In genomic region chr5:124439447-124440093, GRCm38 (mm10) we compare ENCODE assay signal across 8 mouse cellular contexts. TPM values are rescaled to one million over a fixed set of nuclear protein-coding genes. Genes with fewer than 3 reads are reported as not detected.
DNase-seq lines count a peak whose midpoint lies in the region; ATAC-seq lines count a peak whose summit lies in the region.

TSS of gene Kmt5a (plus strand) at chr5:124439930.

- peak within 1 kb of the TSS; percentile 99 for H3K4me2 ChIP-seq in hindbrain, embryonic 12.5 days (replicated peaks)

- H3K9me3 ChIP-seq in hindbrain, embryonic 12.5 days (replicated peaks), result no peaks in the 10 kb centered on the region

- peaks cover 15% of the 10 kb centered on the region for H3K4me1 ChIP-seq in hindbrain, embryonic 12.5 days

- peak within 1 kb of the TSS; percentile 76 for H3K4me3 ChIP-seq in hindbrain, embryonic 12.5 days

- H3K27me3 ChIP-seq in hindbrain, embryonic 12.5 days, result no peaks in the 10 kb centered on the region

- peak; percentile 97 for DNase-seq in NIH3T3 (ENCODE audit: low read depth)
- peak; percentile 98 for DNase-seq in cerebellum, postnatal 10 days
- peak; percentile 90 to 91 for DNase-seq in frontal cortex, postnatal 10 days (ENCODE audit: low spot score in 2 of 2)
- DNase-seq in layer of hippocampus, postnatal 14 days (ENCODE audit: low spot score in 2 of 2), result peak; percentile 93 to 96
- peak; percentile 93 for DNase-seq in lung, postnatal 14 days
- peak; percentile 77 for DNase-seq in retina, adult 2 months (ENCODE audit: low read depth, low spot score)
- DNase-seq in thymus, postnatal 36 days, result peak; percentile 92 to 96

- H3K27ac ChIP-seq in hindbrain, embryonic 12.5 days, result peak within 1 kb of the TSS; percentile 87

- under 1% methylated on average over 34 of the region's 34 CpGs for WGBS in hindbrain, embryonic 12.5 days

- no peaks in the 10 kb centered on the region for H3K36me3 ChIP-seq in hindbrain, embryonic 12.5 days

- ATAC-seq in hindbrain, embryonic 12.5 days (ENCODE audit: low FRiP score), result peak; percentile 98

- peak within 1 kb of the TSS; percentile 82 for H3K9ac ChIP-seq in hindbrain, embryonic 12.5 days

RNA-seq across cellular contexts. Expression of gene Kmt5a, which starts in this region (rescaled TPM):
- 62.9 and 67.3 TPM in 2 replicates for polyA plus RNA-seq in hindbrain, embryonic 12.5 days (2016; fragmentation: Nextera tagmentation; extraction: Ambion mirVana)
- total RNA-seq in layer of hippocampus, postnatal 14 days (2021), result 10 to 100 TPM; 48.1 to 60.6 TPM

Comparison
In these comparisons a context has a peak if more than half of its experiments do, and no peak if none do; other contexts are left out.
1. Peak in every context shown above with its lines: DNase-seq, ATAC-seq, H3K4me3 ChIP-seq and H3K27ac ChIP-seq.